Mouse (Mus musculus) kidney, postnatal 0 days (tissue): ENCODE results near the gene Ddi2. TPM values are rescaled to one million over a fixed set of nuclear protein-coding genes. Genes with fewer than 3 reads are reported as not detected.
A peak's percentile ranks its signal among the peaks of the same experiment; 100 is the strongest.

Experiments used
- ATAC-seq: fragments of 200-750 bp; cut with Nextera tagmentation; replicated peaks from 2 replicates; pipeline ENCODE4 v1.8.0; 2017; ENCODE audit warnings: low read depth, moderate number of reproducible peaks, moderate TSS enrichment, moderate library complexity; ENCODE audit not compliant: low FRiP score
- DNase-seq: peaks from one replicate; pipeline ENCODE4 v3.0.0-alpha.2; 2016; ENCODE audit warnings: low spot score
- H3K27ac ChIP-seq: fragments of 300-500 bp; sonication (generic); 2 replicates; pipeline ENCODE4 v1.5.1; 2014; ENCODE audit warnings: mild to moderate bottlenecking
- H3K27me3 ChIP-seq: fragments of 300-500 bp; sonication (generic); 2 replicates; pipeline ENCODE4 v1.6.1; 2014; ENCODE audit warnings: low read length, mixed read lengths; ENCODE audit not compliant: insufficient read depth
- H3K36me3 ChIP-seq: fragments of 300-500 bp; sonication (generic); 2 replicates; pipeline ENCODE4 v1.6.1; 2014; ENCODE audit warnings: low read length, mixed read lengths; ENCODE audit not compliant: insufficient read depth
- H3K4me1 ChIP-seq: fragments of 300-500 bp; sonication (generic); replicated peaks from 2 replicates; pipeline ENCODE4 v1.6.1; 2014; ENCODE audit warnings: antibody characterized with exemption, low read length, mixed read lengths; ENCODE audit not compliant: insufficient read depth
- H3K4me2 ChIP-seq: fragments of 300-500 bp; sonication (generic); 2 replicates; pipeline ENCODE4 v1.6.1; 2014; ENCODE audit warnings: mild to moderate bottlenecking, low read length, moderate library complexity, mixed read lengths
- H3K4me3 ChIP-seq: fragments of 300-500 bp; sonication (generic); replicated peaks from 2 replicates; pipeline ENCODE4 v1.5.1; 2014; ENCODE audit warnings: low read depth, low read length
- H3K9ac ChIP-seq: fragments of 300-500 bp; sonication (generic); 2 replicates; pipeline ENCODE4 v1.6.1; 2014; ENCODE audit warnings: low read depth, low read length
- H3K9me3 ChIP-seq: fragments of 300-500 bp; sonication (generic); replicated peaks from 2 replicates; pipeline ENCODE4 v1.6.1; 2016; ENCODE audit warnings: low read length, inconsistent platforms, mixed read lengths
- CTCF ChIP-seq: IDR thresholded peaks from 2 replicates; pipeline ENCODE4 v1.5.1; 2016; ENCODE audit warnings: antibody characterized with exemption, low read depth, mild to moderate bottlenecking, moderate library complexity
- WGBS: fragments of 180-500 bp; shearing (Covaris S2); extraction: QIAGEN DNeasy Blood & Tissue Kit; methylation state at CpG from one replicate; pipeline ENCODE4 v1.1.7; 2014; 5-methylcytosine and 5-hydroxymethylcytosine counted together
- polyA plus RNA-seq: library from polyadenylated mRNA; unstranded; fragments of >200 nt; fragmentation: Nextera tagmentation; extraction: Ambion mirVana; gene quantifications from 2 replicates; pipeline ENCODE4 v1.2.1, GENCODE M21; 2015

The Ddi2 gene
- polyA plus RNA-seq, 1 experiment from 2014 or later = 16.4 TPM

GRCm38 (mm10) chr4:141758874-141759542, 35.8 kb upstream of the Ddi2 start:
- DNase-seq (no peak), ATAC-seq (no peak)
- 70% methylated on average over 6 of the region's 6 CpGs for WGBS

GRCm38 (mm10) chr4:141757124-141757523, 33.9 kb upstream of the Ddi2 start:
- no peak overlapping the region for H3K9ac ChIP-seq
- no peak for TF ChIP-seq CTCF
- H3K27ac ChIP-seq = no peak overlapping the region

More at GRCm38 (mm10) chr4:141758874-141759542, 35.8 kb upstream of the Ddi2 start:
- Histone ChIP-seq H3K36me3 (peaks cover 18% of the 10 kb centered on the region), H3K4me2 (no peak overlapping the region), H3K4me3 (no peak overlapping the region), H3K27ac (no peak overlapping the region), H3K9me3 (no peaks in the 10 kb centered on the region), H3K9ac (no peak overlapping the region), H3K4me1 (no peaks in the 10 kb centered on the region), H3K27me3 (no peaks in the 10 kb centered on the region)
- TF ChIP-seq CTCF = no peak

GRCm38 (mm10) chr4:141755375-141755930, 32.2 kb upstream of the Ddi2 start:
- H3K36me3 ChIP-seq = no peaks in the 10 kb centered on the region
- no peaks in the 10 kb centered on the region for H3K4me1 ChIP-seq
- no peaks in the 10 kb centered on the region for H3K9me3 ChIP-seq
- ATAC-seq = peak; percentile 55; the same call in 1 of the 2 replicates
- no peak overlapping the region for H3K4me2 ChIP-seq
- no peaks in the 10 kb centered on the region for H3K27me3 ChIP-seq
- 0 out of 2 replicates have a peak overlapping the region, but pooled peaks have one; percentile 25 for H3K27ac ChIP-seq
- no peak for DNase-seq
- no peak overlapping the region for H3K4me3 ChIP-seq
- 85% methylated on average over 19 of the region's 19 CpGs for WGBS
- no peak for TF ChIP-seq CTCF
- no peak overlapping the region for H3K9ac ChIP-seq

More at GRCm38 (mm10) chr4:141757124-141757523, 33.9 kb upstream of the Ddi2 start:
- no peak overlapping the region for H3K4me2 ChIP-seq
- ATAC-seq = no peak
- H3K9me3 ChIP-seq = no peaks in the 10 kb centered on the region
- no peak overlapping the region for H3K4me3 ChIP-seq
- H3K36me3 ChIP-seq = peaks cover 2% of the 10 kb centered on the region; the same call in 1 of the 2 replicates
- 90% methylated on average over 3 of the region's 3 CpGs for WGBS
- no peaks in the 10 kb centered on the region for H3K4me1 ChIP-seq
- no peaks in the 10 kb centered on the region for H3K27me3 ChIP-seq
- no peak for DNase-seq

GRCm38 (mm10) chr4:141752076-141752421, 28.8 kb upstream of the Ddi2 start:
- no peak overlapping the region for H3K27ac ChIP-seq
- no peaks in the 10 kb centered on the region for H3K27me3 ChIP-seq
- H3K36me3 ChIP-seq = no peaks in the 10 kb centered on the region
- 9% methylated on average over 4 of the region's 4 CpGs for WGBS
- TF ChIP-seq CTCF = no peak
- no peak overlapping the region for H3K4me2 ChIP-seq
- H3K4me1 ChIP-seq = 0 out of 2 replicates have a peak, but pooled peaks cover under 1% of the 10 kb centered on the region
- no peak overlapping the region for H3K4me3 ChIP-seq
- ATAC-seq (no peak), DNase-seq (peak; percentile 44)
- no peaks in the 10 kb centered on the region for H3K9me3 ChIP-seq
- H3K9ac ChIP-seq = no peak overlapping the region

- no peak for TF ChIP-seq CTCF
- Histone ChIP-seq H3K9me3 (no peaks in the 10 kb centered on the region), H3K36me3 (no peaks in the 10 kb centered on the region), H3K27ac (no peak overlapping the region), H3K9ac (no peak overlapping the region), H3K4me2 (no peak overlapping the region), H3K4me1 (0 out of 2 replicates have a peak, but pooled peaks cover 4% of the 10 kb centered on the region), H3K4me3 (no peak overlapping the region), H3K27me3 (no peaks in the 10 kb centered on the region)
- DNase-seq (no peak), ATAC-seq (no peak)
- WGBS = 51% methylated on average over 4 of the region's 4 CpGs
Observed at GRCm38 (mm10) chr4:141751419-141752075, 28.3 kb upstream of the Ddi2 start.

- no peak for ATAC-seq
- Histone ChIP-seq H3K4me2 (no peak overlapping the region), H3K4me3 (no peak overlapping the region), H3K27ac (no peak overlapping the region), H3K9me3 (no peaks in the 10 kb centered on the region), H3K36me3 (no peaks in the 10 kb centered on the region), H3K9ac (no peak overlapping the region), H3K4me1 (0 out of 2 replicates have a peak, but pooled peaks cover 4% of the 10 kb centered on the region), H3K27me3 (no peaks in the 10 kb centered on the region)
- no peak for DNase-seq
- TF ChIP-seq CTCF = no peak
- WGBS = 70% methylated on average over 3 of the region's 3 CpGs
Observed at GRCm38 (mm10) chr4:141750826-141751225, 27.6 kb upstream of the Ddi2 start.
